Mouse (Mus musculus): ENCODE measurements around the gene Rpl37. TPM values are rescaled to one million over a fixed set of nuclear protein-coding genes. Genes with fewer than 3 reads are reported as not detected.
A peak's percentile ranks its signal among the peaks of the same experiment; 100 is the strongest.
"Not testable (repeated sequence)": the region's sequence is repeated elsewhere in the genome, so short reads cannot be mapped to it uniquely, and the experiment has no call there.

Rpl37 gene
- total RNA-seq, 2 experiments from 2014 or later = 1,416 to 2,167 TPM

- no peak for ATAC-seq (replicated peaks; ENCODE audit: poor library complexity)
These were observed 5.3 kb downstream of the Rpl37 start for GRCm38 (mm10) chr15:5121535-5122313.

- ATAC-seq (replicated peaks; ENCODE audit: poor library complexity) = peak; percentile 35
These were observed 10.0 kb downstream of the Rpl37 start for GRCm38 (mm10) chr15:5126456-5126855.

GRCm38 (mm10) chr15:5127487-5127886 is 11.0 kb downstream of the Rpl37 start:
- ATAC-seq (replicated peaks; ENCODE audit: poor library complexity) = no peak

GRCm38 (mm10) chr15:5128176-5128940 is 11.9 kb downstream of the Rpl37 start:
- ATAC-seq (replicated peaks; ENCODE audit: poor library complexity) = peak; percentile 55

- ATAC-seq (replicated peaks; ENCODE audit: poor library complexity) = peak; percentile 27
These were observed 12.8 kb downstream of the Rpl37 start for GRCm38 (mm10) chr15:5129111-5129805.

- ATAC-seq (replicated peaks; ENCODE audit: poor library complexity) = not testable (repeated sequence)
These were observed 14.6 kb downstream of the Rpl37 start for GRCm38 (mm10) chr15:5130887-5131668.

- no peak for ATAC-seq (replicated peaks; ENCODE audit: poor library complexity)
These were observed 16.9 kb downstream of the Rpl37 start for GRCm38 (mm10) chr15:5133301-5133700.

GRCm38 (mm10) chr15:5134179-5134578 is 17.7 kb downstream of the Rpl37 start:
- no peak for ATAC-seq (replicated peaks; ENCODE audit: poor library complexity)

- no peak for ATAC-seq (replicated peaks; ENCODE audit: poor library complexity)
These were observed 18.6 kb downstream of the Rpl37 start for GRCm38 (mm10) chr15:5134945-5135483.

GRCm38 (mm10) chr15:5138021-5138856 is 21.8 kb downstream of the Rpl37 start:
- ATAC-seq (replicated peaks; ENCODE audit: poor library complexity) = peak; percentile 20

- ATAC-seq (replicated peaks; ENCODE audit: poor library complexity) = no peak
These were observed 22.9 kb downstream of the Rpl37 start for GRCm38 (mm10) chr15:5139366-5139765.

- ATAC-seq (replicated peaks; ENCODE audit: poor library complexity) = peak; percentile 52
These were observed 23.4 kb downstream of the Rpl37 start for GRCm38 (mm10) chr15:5139863-5140262.

GRCm38 (mm10) chr15:5140357-5140756 is 23.9 kb downstream of the Rpl37 start:
- peak; percentile 37 for ATAC-seq (replicated peaks; ENCODE audit: poor library complexity)

GRCm38 (mm10) chr15:5142047-5142446 is 25.6 kb downstream of the Rpl37 start:
- no peak for ATAC-seq (replicated peaks; ENCODE audit: poor library complexity)

- no peak for ATAC-seq (replicated peaks; ENCODE audit: poor library complexity)
These were observed 26.3 kb downstream of the Rpl37 start for GRCm38 (mm10) chr15:5142714-5143113.

GRCm38 (mm10) chr15:5143361-5144020 is 27.0 kb downstream of the Rpl37 start, which contains the start of gene Prkaa1:
Prkaa1 (plus strand) TSS chr15:5143861.
- ATAC-seq (replicated peaks; ENCODE audit: poor library complexity) = peak; percentile 45

- ATAC-seq (replicated peaks; ENCODE audit: poor library complexity) = peak; percentile 6
These were observed 27.8 kb downstream of the Rpl37 start for GRCm38 (mm10) chr15:5144021-5144778.
